Mouse (Mus musculus) adrenal gland, postnatal 10 days (tissue): ENCODE results near the gene Ppdpf. TPM values are rescaled to one million over a fixed set of nuclear protein-coding genes. Genes with fewer than 3 reads are reported as not detected.
"Not testable (repeated sequence)": the region's sequence is repeated elsewhere in the genome, so short reads cannot be mapped to it uniquely, and the experiment has no call there.

Source experiments
- DNase-seq: peaks from one replicate; pipeline ENCODE4 v3.0.0; 2021; ENCODE audit warnings: mixed read lengths
- total RNA-seq, 2 experiments: library from RNA; stranded (reverse); gene quantifications; 2 replicates each; pipeline ENCODE4 v1.2.3; 2021

Ppdpf gene
- total RNA-seq, 2 experiments from 2014 or later, result 88.6 to 92.3 TPM

GRCm38 (mm10) chr2:181158471-181158870, 28.6 kb upstream of the Ppdpf start:
- no peak for DNase-seq

GRCm38 (mm10) chr2:181159091-181159514, 27.9 kb upstream of the Ppdpf start:
- no peak for DNase-seq

- no peak for DNase-seq
These were observed 27.3 kb upstream of the Ppdpf start for GRCm38 (mm10) chr2:181159771-181160170.

- DNase-seq, result no peak
These were observed 26.2 kb upstream of the Ppdpf start for GRCm38 (mm10) chr2:181160821-181161220.

GRCm38 (mm10) chr2:181166469-181166868, 20.6 kb upstream of the Ppdpf start:
- DNase-seq, result no peak

GRCm38 (mm10) chr2:181174646-181175045, 12.4 kb upstream of the Ppdpf start:
- DNase-seq, result no peak

- DNase-seq, result no peak
These were observed 9.0 kb upstream of the Ppdpf start for GRCm38 (mm10) chr2:181178015-181178414.

- DNase-seq, result no peak
These were observed 8.6 kb upstream of the Ppdpf start for GRCm38 (mm10) chr2:181178471-181178870.

GRCm38 (mm10) chr2:181180898-181181297, 6.1 kb upstream of the Ppdpf start:
- no peak for DNase-seq

GRCm38 (mm10) chr2:181186635-181187034, 412 bp upstream of the Ppdpf start:
- DNase-seq, result peak; percentile 88

GRCm38 (mm10) chr2:181188681-181189080, 1.6 kb downstream of the Ppdpf start:
- peak; percentile 16 for DNase-seq

- no peak for DNase-seq
These were observed 2.3 kb downstream of the Ppdpf start for GRCm38 (mm10) chr2:181189321-181189720.

GRCm38 (mm10) chr2:181191385-181191784, 4.3 kb downstream of the Ppdpf start:
- DNase-seq, result not testable (repeated sequence)

GRCm38 (mm10) chr2:181191936-181192335, 4.9 kb downstream of the Ppdpf start:
- DNase-seq, result no peak

GRCm38 (mm10) chr2:181193044-181193443, 6.0 kb downstream of the Ppdpf start:
- no peak for DNase-seq

GRCm38 (mm10) chr2:181196628-181197300, 9.7 kb downstream of the Ppdpf start:
- no peak for DNase-seq

GRCm38 (mm10) chr2:181201606-181202005, 14.6 kb downstream of the Ppdpf start:
- no peak for DNase-seq

- DNase-seq, result no peak
These were observed 15.4 kb downstream of the Ppdpf start, which contains the start of gene Ptk6 for GRCm38 (mm10) chr2:181202422-181202821. Ptk6 (minus strand) TSS chr2:181202789.

- DNase-seq, result no peak
These were observed 15.8 kb downstream of the Ppdpf start for GRCm38 (mm10) chr2:181202886-181203285.

- no peak for DNase-seq
These were observed 18.6 kb downstream of the Ppdpf start for GRCm38 (mm10) chr2:181205678-181206077.

GRCm38 (mm10) chr2:181206118-181206517, 19.1 kb downstream of the Ppdpf start:
- no peak for DNase-seq

GRCm38 (mm10) chr2:181212389-181213020, 25.5 kb downstream of the Ppdpf start:
- peak; percentile 30 for DNase-seq

- peak; percentile 59 for DNase-seq
These were observed 26.0 kb downstream of the Ppdpf start, which contains the start of gene Srms for GRCm38 (mm10) chr2:181213021-181213445. Srms (minus strand) TSS chr2:181213185.

GRCm38 (mm10) chr2:181216037-181216436, 29.0 kb downstream of the Ppdpf start:
- DNase-seq, result no peak
